Mouse (Mus musculus) embryo, embryonic 10 days (tissue): ENCODE measurements at regions not wholly inside any gene's neighbourhood (a gene's known extent, or its start where the extent isn't known, plus 50 kb on each side); places are given as distances from the start of the nearest gene placed in this dataset.

Source experiments
- DNase-seq: peaks from one replicate; pipeline ENCODE4 v3.0.0-alpha.2; 2015; ENCODE audit warnings: low spot score

- no peak for DNase-seq
These were observed 51.2 kb upstream of the Gtsf1l start for GRCm38 (mm10) chr2:163138688-163139385.

GRCm38 (mm10) chr2:163142762-163143388, 55.2 kb upstream of the Gtsf1l start:
- DNase-seq: no peak

- DNase-seq: no peak
These were observed 55.8 kb upstream of the Gtsf1l start for GRCm38 (mm10) chr2:163143413-163143812.

- DNase-seq: no peak
These were observed 56.9 kb upstream of the Tox2 start for GRCm38 (mm10) chr2:163146001-163146400.

- DNase-seq: no peak
These were observed 56.4 kb upstream of the Tox2 start for GRCm38 (mm10) chr2:163146481-163146880.

GRCm38 (mm10) chr2:163147381-163147780, 55.5 kb upstream of the Tox2 start:
- DNase-seq: no peak

- no peak for DNase-seq
These were observed 51.9 kb upstream of the Tox2 start for GRCm38 (mm10) chr2:163151016-163151415.

- DNase-seq: peak; percentile 90
These were observed 50.4 kb upstream of the Tox2 start for GRCm38 (mm10) chr2:163152340-163153033.
